Comparison of ENCODE assay signal across 15 mouse cellular contexts in the genomic region with DNA sequence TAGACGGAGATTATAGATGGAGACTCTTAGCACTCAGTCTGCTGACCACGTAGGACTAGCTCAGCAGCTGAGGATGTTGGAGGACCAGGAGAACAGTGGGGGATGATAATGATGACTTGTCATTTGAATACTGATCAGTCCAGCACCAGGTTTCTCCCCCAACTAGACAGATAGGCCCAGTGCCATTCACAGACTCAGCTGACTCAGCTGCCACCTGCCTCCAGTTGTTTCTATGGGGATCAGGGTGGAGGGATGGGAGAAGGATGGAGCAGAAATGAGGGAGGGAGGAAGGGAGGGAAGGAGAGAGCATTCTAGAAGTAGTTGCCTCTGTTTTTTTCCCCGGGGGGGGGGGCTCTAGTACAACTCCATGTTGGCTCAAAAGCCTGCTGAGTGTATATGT.
A peak's percentile ranks its signal among the peaks of the same experiment; 100 is the strongest.
DNase-seq lines count a peak whose midpoint lies in the region; ATAC-seq lines count a peak whose summit lies in the region.
"Had no signal": no experiment of that assay in that cellular context is flagged by ENCODE, and none has a peak within 500 bp of the region (broad histone marks: within the 10 kb centered on the region; RNA-seq: fewer than 3 reads in every experiment).

No protein-coding gene starts in this region.

- intact Hi-C loops in gastrocnemius, postnatal 36 days (cut with DNase I), result no loop called here

- DNase-seq in frontal cortex, postnatal 14 days (ENCODE audit: low spot score in 2 of 2), result no peak
- peak; percentile 33 for DNase-seq in layer of hippocampus, adult 9-11 months
- no peak for DNase-seq in layer of hippocampus, postnatal 25 days (ENCODE audit: extremely low spot score in 1 of 2, low spot score in 1 of 2)
- no peak for DNase-seq in gastrocnemius, postnatal 36 days
- DNase-seq: adrenal gland, adult 2 months; adrenal gland, postnatal 10 days; adrenal gland, postnatal 25 days; cerebellum, adult 11-12 months; cerebellum, adult 2 months; cerebellum, adult 9-10 months; cerebellum, postnatal 10 days; cerebellum, postnatal 25 days had no signal

- peak; percentile 41; the same call in 1 of the 2 replicates for ATAC-seq in frontal cortex, adult (ENCODE audit: low TSS enrichment)
- ATAC-seq: forebrain, embryonic 14.5 days; forebrain, embryonic 16.5 days had no signal
